Mouse (Mus musculus) CH12.LX (cell line): ENCODE results near the gene Ptcd2. TPM values are rescaled to one million over a fixed set of nuclear protein-coding genes. Genes with fewer than 3 reads are reported as not detected.

Source experiments
- DNase-seq: peaks from one replicate; pipeline ENCODE4 v3.0.0-alpha.2; 2013; ENCODE audit errors: extremely low read depth
- H3K27ac ChIP-seq: 2 replicates; pipeline ENCODE4 v1.5.1; 2012; ENCODE audit warnings: low read depth, mild to moderate bottlenecking, control low read depth, moderate library complexity; ENCODE audit not compliant: insufficient read depth
- H3K27me3 ChIP-seq: replicated peaks from 2 replicates; pipeline ENCODE3; 2012; ENCODE audit warnings: inconsistent platforms
- H3K36me3 ChIP-seq, 2 experiments: replicated peaks in 1 of 2; 2 replicates each; pipeline versions ENCODE3 to v1.6.1; 2012; ENCODE audit warnings: inconsistent platforms in 1 of 2, low read length in 1 of 2, mild to moderate bottlenecking in 1 of 2, mixed read lengths in 1 of 2, moderate library complexity in 1 of 2; ENCODE audit not compliant: control insufficient read depth in 1 of 2, insufficient read depth in 1 of 2
- H3K4me1 ChIP-seq, 2 experiments: 2 replicates each; pipeline ENCODE4 v1.6.1; 2012; ENCODE audit warnings: inconsistent platforms in 1 of 2, moderate library complexity in 1 of 2; ENCODE audit not compliant: insufficient read depth in 2 of 2, control insufficient read depth in 1 of 2
- H3K4me2 ChIP-seq: 2 replicates; pipeline ENCODE4 v1.6.1; 2012; ENCODE audit warnings: low read depth, mild to moderate bottlenecking, control low read depth; ENCODE audit not compliant: poor library complexity, insufficient read depth, severe bottlenecking
- H3K4me3 ChIP-seq, 3 experiments: fragments of 150-350 bp in 1 of 3; sonication (generic) in 1 of 3; replicated peaks in 1 of 3; 2 replicates each; pipeline versions ENCODE3 to v1.5.1; 2011 to 2012; ENCODE audit warnings: low read depth in 2 of 3, low read length in 2 of 3, mild to moderate bottlenecking in 2 of 3, moderate library complexity in 2 of 3, control low read depth in 1 of 3, improper control_type of control experiment in 1 of 3, inconsistent platforms in 1 of 3, mixed read lengths in 1 of 3; ENCODE audit not compliant: poor library complexity in 1 of 3
- H3K79me2 ChIP-seq: replicated peaks from 2 replicates; pipeline ENCODE4 v1.6.1; 2012; ENCODE audit warnings: mild to moderate bottlenecking, moderate library complexity; ENCODE audit not compliant: control insufficient read depth, poor library complexity, insufficient read depth, severe bottlenecking; ENCODE audit errors: extremely low read depth
- H3K9ac ChIP-seq: 2 replicates; pipeline ENCODE4 v1.6.1; 2012; ENCODE audit warnings: low read depth, mild to moderate bottlenecking, control low read depth, moderate library complexity; ENCODE audit not compliant: insufficient read depth
- H3K9me3 ChIP-seq: replicated peaks from 2 replicates; pipeline ENCODE3; 2012; ENCODE audit warnings: low read length, inconsistent platforms, mixed read lengths
- BHLHE40 ChIP-seq: IDR thresholded peaks from 2 replicates; pipeline ENCODE4 v1.6.1; 2011; ENCODE audit warnings: mild to moderate bottlenecking, low read depth, low read length, improper control_type of control experiment
- E2F4 ChIP-seq: IDR thresholded peaks from 2 replicates; pipeline ENCODE4 v1.6.1; 2011; ENCODE audit warnings: low read depth, low read length, improper control_type of control experiment; ENCODE audit not compliant: insufficient replicate concordance
- ELF1 ChIP-seq: IDR thresholded peaks from 2 replicates; pipeline ENCODE4 v1.6.1; 2014; ENCODE audit warnings: low read depth, mild to moderate bottlenecking, inconsistent platforms, low read length, improper control_type of control experiment
- EP300 ChIP-seq: IDR thresholded peaks from 2 replicates; pipeline ENCODE4 v1.6.1; 2011; ENCODE audit warnings: low read length, improper control_type of control experiment
- ETS1 ChIP-seq: conservative IDR thresholded peaks from 2 replicates; pipeline ENCODE4 v1.6.1; 2012; ENCODE audit warnings: low read depth, mild to moderate bottlenecking, inconsistent platforms, low read length, improper control_type of control experiment, moderate library complexity
- GABPA ChIP-seq: IDR thresholded peaks from 2 replicates; pipeline ENCODE4 v1.6.1; 2012; ENCODE audit warnings: low read depth, low read length, improper control_type of control experiment, inconsistent platforms; ENCODE audit not compliant: insufficient replicate concordance
- HCFC1 ChIP-seq: IDR thresholded peaks from 2 replicates; pipeline ENCODE4 v1.6.1; 2012; ENCODE audit warnings: low read depth, mild to moderate bottlenecking, inconsistent platforms, low read length, improper control_type of control experiment
- JUN ChIP-seq: IDR thresholded peaks from 2 replicates; pipeline ENCODE4 v1.6.1; 2011; ENCODE audit warnings: low read depth, mild to moderate bottlenecking, low read length, improper control_type of control experiment, moderate library complexity; ENCODE audit not compliant: insufficient read depth
- JUND ChIP-seq: conservative IDR thresholded peaks from 2 replicates; pipeline ENCODE4 v1.6.1; 2011; ENCODE audit warnings: low read depth, low read length, improper control_type of control experiment
- MAX ChIP-seq: IDR thresholded peaks from 2 replicates; pipeline ENCODE4 v1.6.1; 2011; ENCODE audit warnings: low read length, improper control_type of control experiment
- MEF2A ChIP-seq: IDR thresholded peaks from 2 replicates; pipeline ENCODE4 v1.6.1; 2014; ENCODE audit warnings: low read depth, mild to moderate bottlenecking, inconsistent platforms, low read length, improper control_type of control experiment, borderline replicate concordance
- MXI1 ChIP-seq: IDR thresholded peaks from 2 replicates; pipeline ENCODE4 v1.6.1; 2011; ENCODE audit warnings: mild to moderate bottlenecking, low read depth, low read length, improper control_type of control experiment
- MYC ChIP-seq: IDR thresholded peaks from 2 replicates; pipeline ENCODE4 v1.6.1; 2011; ENCODE audit warnings: low read depth, mild to moderate bottlenecking, improper control_type of control experiment, low read length
- POLR2A ChIP-seq: IDR thresholded peaks from 2 replicates; pipeline ENCODE4 v1.6.1; 2011; ENCODE audit warnings: low read depth, mild to moderate bottlenecking, improper control_type of control experiment, low read length
- RAD21 ChIP-seq: IDR thresholded peaks from 2 replicates; pipeline ENCODE4 v1.6.1; 2011; ENCODE audit warnings: low read depth, mild to moderate bottlenecking, low read length, improper control_type of control experiment, moderate library complexity
- RCOR1 ChIP-seq: conservative IDR thresholded peaks from 2 replicates; pipeline ENCODE4 v1.6.1; 2012; ENCODE audit warnings: low read depth, mild to moderate bottlenecking, inconsistent platforms, low read length, improper control_type of control experiment
- SMC3 ChIP-seq: IDR thresholded peaks from 2 replicates; pipeline ENCODE4 v1.6.1; 2011; ENCODE audit warnings: low read depth, low read length, improper control_type of control experiment
- USF2 ChIP-seq: conservative IDR thresholded peaks from 2 replicates; pipeline ENCODE4 v1.6.1; 2011; ENCODE audit warnings: low read depth, low read length, improper control_type of control experiment
- ZC3H11A ChIP-seq: IDR thresholded peaks from 2 replicates; pipeline ENCODE4 v1.6.1; 2012; ENCODE audit warnings: low read depth, mild to moderate bottlenecking, inconsistent platforms, low read length, improper control_type of control experiment
- ZKSCAN1 ChIP-seq: IDR thresholded peaks from 2 replicates; pipeline ENCODE4 v1.6.1; 2012; ENCODE audit warnings: low read depth, inconsistent platforms, low read length, improper control_type of control experiment, borderline replicate concordance
- ZMIZ1 ChIP-seq: IDR thresholded peaks from 2 replicates; pipeline ENCODE4 v1.6.1; 2012; ENCODE audit warnings: low read depth, mild to moderate bottlenecking, inconsistent platforms, low read length, improper control_type of control experiment
- dilution Hi-C: fragments of 300-500 bp; cut with MboI; formaldehyde crosslinking; loops from 2 replicates; pipeline ENCODE4 v1.14.3; 2020; ENCODE audit warnings: low sequenced_read_pairs; ENCODE audit not compliant: extremely low pct_unique_long_range_greater_than_20kb, extremely low pct_ligation_motif_present
- in situ Hi-C: fragments of 300-500 bp; cut with MboI; formaldehyde crosslinking; loops from 3 replicates; pipeline ENCODE4 v1.14.3; 2019; ENCODE audit warnings: low sequenced_read_pairs, low pct_ligation_motif_present, low pct_unique_long_range_greater_than_20kb, mixed read lengths
- polyA plus RNA-seq: library from polyadenylated mRNA; unstranded; fragments of >175 nt; gene quantifications from 2 replicates; pipeline ENCODE4 v1.2.1, GENCODE M21; 2012; ENCODE audit warnings: low read depth; ENCODE audit not compliant: insufficient read length
- total RNA-seq, 2 experiments: library from RNA; depleted of rRNA; stranded (reverse); fragments of 300-350 nt in 1 of 2; fragments of >200 nt in 1 of 2; gene quantifications; 2 replicates each; pipeline ENCODE4 v1.2.3; 2012 to 2014

Ptcd2 gene
- total and polyA plus RNA-seq, 3 experiments, result 32.4 to 92.9 (median 52.2) TPM

- Histone ChIP-seq H3K4me2 (no peak overlapping the region), H3K79me2 (no peaks in the 10 kb centered on the region), H3K36me3 (no peaks in the 10 kb centered on the region), H3K9ac (no peak overlapping the region), H3K9me3 (no peaks in the 10 kb centered on the region), H3K27me3 (no peaks in the 10 kb centered on the region), H3K4me1 (peaks cover 2 to 11% of the 10 kb centered on the region in 2 experiments; a peak in 3 of 4 replicates), H3K4me3 (no peak overlapping the region), H3K27ac (no peak overlapping the region)
- in situ Hi-C loops, result no loop called here
- TF ChIP-seq MAX, result no peak
- TF ChIP-seq ZC3H11A, result no peak
- no peak for TF ChIP-seq ELF1
- no peak for TF ChIP-seq JUN
- TF ChIP-seq MYC, result no peak
- no peak for TF ChIP-seq ZKSCAN1
- no peak for TF ChIP-seq E2F4
- TF ChIP-seq USF2, result no peak
- TF ChIP-seq RCOR1, result no peak
- TF ChIP-seq BHLHE40, result no peak
- TF ChIP-seq ETS1, result no peak
- no peak for TF ChIP-seq SMC3
- no peak for TF ChIP-seq EP300
- no peak for TF ChIP-seq POLR2A
- no peak for TF ChIP-seq HCFC1
- no peak for TF ChIP-seq RAD21
- TF ChIP-seq MXI1, result no peak
- no peak for TF ChIP-seq ZMIZ1
- no peak for TF ChIP-seq JUND
- TF ChIP-seq GABPA, result no peak
- no peak for DNase-seq
- dilution Hi-C loops, result no loop called here
Observed at GRCm38 (mm10) chr13:99284400-99285160, 59.9 kb downstream of the Ptcd2 start.

GRCm38 (mm10) chr13:99283916-99284315 lies 60.6 kb downstream of the Ptcd2 start:
- H3K9ac ChIP-seq, result no peak overlapping the region
- dilution Hi-C loops (no loop called here), in situ Hi-C loops (no loop called here)
- DNase-seq, result no peak
- no peaks in the 10 kb centered on the region for H3K9me3 ChIP-seq
- no peak overlapping the region for H3K4me2 ChIP-seq
- no peak overlapping the region for H3K27ac ChIP-seq
- no peaks in the 10 kb centered on the region for H3K36me3 ChIP-seq
- H3K27me3 ChIP-seq, result no peaks in the 10 kb centered on the region
- no peak overlapping the region for H3K4me3 ChIP-seq
- H3K79me2 ChIP-seq, result no peaks in the 10 kb centered on the region
- H3K4me1 ChIP-seq, result peaks cover 2 to 11% of the 10 kb centered on the region in 2 experiments; a peak in 3 of 4 replicates
- TF ChIP-seq MEF2A (no peak), MYC (no peak)
